Mouse (Mus musculus): Measurements from ENCODE around the gene Tpm3.

The Tpm3 gene

GRCm38 (mm10) chr3:90134483-90134882 lies 62.0 kb downstream of the Tpm3 start:
- CTCF ChIA-PET = no interaction called here

GRCm38 (mm10) chr3:90134993-90135392 lies 62.5 kb downstream of the Tpm3 start:
- CTCF ChIA-PET = no interaction called here

GRCm38 (mm10) chr3:90136660-90137059 lies 64.2 kb downstream of the Tpm3 start:
- CTCF ChIA-PET = interaction anchor here (0.8 kb wide), 1 partner anchor 9 kb away, joined by 3 read pairs; no protein-coding TSS in a partner anchor

- CTCF ChIA-PET = no interaction called here
Observed at GRCm38 (mm10) chr3:90137606-90138005, 65.2 kb downstream of the Tpm3 start.

GRCm38 (mm10) chr3:90139962-90140361 lies 67.5 kb downstream of the Tpm3 start:
- CTCF ChIA-PET = no interaction called here

GRCm38 (mm10) chr3:90145461-90145860 lies 73.0 kb downstream of the Tpm3 start:
- CTCF ChIA-PET = no interaction called here

- CTCF ChIA-PET = interaction anchor here (0.6 kb wide), 1 partner anchor 190 kb away, joined by 5 read pairs; no protein-coding TSS in a partner anchor
Observed at GRCm38 (mm10) chr3:90146651-90147050, 74.2 kb downstream of the Tpm3 start.
